Mouse (Mus musculus) megakaryocyte, adult 5-6 weeks (primary cell): ENCODE results near the gene Mbtps1. TPM values are rescaled to one million over a fixed set of nuclear protein-coding genes. Genes with fewer than 3 reads are reported as not detected.

Experiments used
- ATAC-seq: 2 replicates; pipeline ENCODE4 v1.8.0; 2016; ENCODE audit warnings: mild to moderate bottlenecking, inconsistent platforms; ENCODE audit not compliant: poor library complexity, severe bottlenecking
- total RNA-seq, 2 experiments: library from RNA; stranded (forward) in 1 of 2; stranded (reverse) in 1 of 2; fragments of 153-499, 151-499 nt in 1 of 2; fragments of 221-1000, 200-1000 nt in 1 of 2; gene quantifications; 2 replicates each; pipeline versions ENCODE4 v1.2.3 to v1.2.4; 2015 to 2017

Mbtps1 gene
- total RNA-seq (2015), result 27.4 and 32.8 TPM in 2 replicates
- total RNA-seq (2017), result 28.5 and 33.7 TPM in 2 replicates

- ATAC-seq, result peak; percentile 97
Measured at GRCm38 (mm10) chr8:119558603-119559401, at the start of gene Mbtps1. Gene Mbtps1 (minus strand): TSS chr8:119558735.

GRCm38 (mm10) chr8:119606224-119606623 is 47.7 kb upstream of the Mbtps1 start:
- no peak for ATAC-seq

GRCm38 (mm10) chr8:119604996-119605395 is 46.5 kb upstream of the Mbtps1 start, which contains the start of gene Taf1c:
Gene Taf1c (minus strand): TSS chr8:119605222.
- peak; percentile 99 for ATAC-seq

GRCm38 (mm10) chr8:119604398-119604803 is 45.9 kb upstream of the Mbtps1 start:
- ATAC-seq, result peak; percentile 30

- no peak for ATAC-seq
Measured at GRCm38 (mm10) chr8:119603771-119604170, 45.2 kb upstream of the Mbtps1 start.

- ATAC-seq, result no peak
Measured at GRCm38 (mm10) chr8:119591456-119591855, 32.9 kb upstream of the Mbtps1 start.

- ATAC-seq, result no peak
Measured at GRCm38 (mm10) chr8:119590348-119590747, 31.8 kb upstream of the Mbtps1 start.

- no peak for ATAC-seq
Measured at GRCm38 (mm10) chr8:119588844-119589243, 30.3 kb upstream of the Mbtps1 start.

- ATAC-seq, result no peak
Measured at GRCm38 (mm10) chr8:119588321-119588720, 29.8 kb upstream of the Mbtps1 start.

GRCm38 (mm10) chr8:119585901-119586300 is 27.4 kb upstream of the Mbtps1 start:
- ATAC-seq, result peak; percentile 87

- no peak for ATAC-seq
Measured at GRCm38 (mm10) chr8:119580441-119581161, 22.1 kb upstream of the Mbtps1 start.

GRCm38 (mm10) chr8:119579096-119579495 is 20.6 kb upstream of the Mbtps1 start:
- no peak for ATAC-seq

- ATAC-seq, result no peak
Measured at GRCm38 (mm10) chr8:119575366-119575726, 16.8 kb upstream of the Mbtps1 start.

- ATAC-seq, result peak; percentile 85
Measured at GRCm38 (mm10) chr8:119574437-119575365, 16.2 kb upstream of the Mbtps1 start, which contains the start of the genes Hsdl1 and Dnaaf1. Gene Hsdl1 (minus strand): TSS chr8:119575183. Gene Dnaaf1 (plus strand): TSS chr8:119575235.

- ATAC-seq, result no peak
Measured at GRCm38 (mm10) chr8:119572411-119572810, 13.9 kb upstream of the Mbtps1 start.

GRCm38 (mm10) chr8:119571135-119571534 is 12.6 kb upstream of the Mbtps1 start:
- no peak for ATAC-seq

GRCm38 (mm10) chr8:119569881-119570280 is 11.3 kb upstream of the Mbtps1 start:
- no peak for ATAC-seq

- no peak for ATAC-seq
Measured at GRCm38 (mm10) chr8:119568951-119569350, 10.4 kb upstream of the Mbtps1 start.

- no peak for ATAC-seq
Measured at GRCm38 (mm10) chr8:119568251-119568650, 9.7 kb upstream of the Mbtps1 start.

- no peak for ATAC-seq
Measured at GRCm38 (mm10) chr8:119566367-119566766, 7.8 kb upstream of the Mbtps1 start.

GRCm38 (mm10) chr8:119563849-119564251 is 5.3 kb upstream of the Mbtps1 start:
- ATAC-seq, result no peak
